Mouse (Mus musculus) bone marrow, adult 2 months (tissue): ENCODE results near the gene Carm1.

Experiments used
- CTCF ChIP-seq: fragments of 200-500 bp; IDR thresholded peaks from 2 replicates; pipeline ENCODE4 v1.5.1; 2011; ENCODE audit warnings: low read length, control low read depth; ENCODE audit not compliant: control insufficient read depth, insufficient read depth
- POLR2A ChIP-seq: fragments of 200-500 bp; IDR thresholded peaks from 2 replicates; pipeline ENCODE4 v1.6.1; 2011; ENCODE audit warnings: low read depth, mild to moderate bottlenecking, control low read depth, low read length, borderline replicate concordance; ENCODE audit not compliant: control insufficient read depth

DNA sequence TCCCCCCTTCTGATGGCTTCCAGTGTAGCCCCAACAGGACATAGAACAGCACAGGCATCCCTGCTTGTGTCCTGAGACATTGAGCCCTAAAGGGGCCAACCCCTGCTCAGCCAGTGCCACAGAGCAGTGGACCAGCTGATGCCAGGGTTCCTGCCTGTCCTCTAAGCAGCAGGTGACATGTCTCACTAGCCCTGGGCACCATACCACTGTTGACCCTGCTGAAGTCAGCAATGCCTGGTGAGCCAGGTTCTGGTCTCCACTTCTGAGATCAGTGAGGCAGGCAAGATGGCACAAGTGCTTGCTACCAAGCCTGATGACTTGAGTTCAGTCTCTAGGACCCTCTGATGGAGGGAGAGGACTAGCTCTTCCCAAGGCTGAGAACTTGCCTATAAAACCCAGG, 40.9 kb upstream of the Carm1 start:
- no peak for TF ChIP-seq POLR2A
- TF ChIP-seq CTCF = no peak
